Mouse (Mus musculus) forebrain, embryonic 15.5 days (tissue): ENCODE measurements around the gene H2al2c. TPM values are rescaled to one million over a fixed set of nuclear protein-coding genes. Genes with fewer than 3 reads are reported as not detected.
"Not testable (repeated sequence)": the region's sequence is repeated elsewhere in the genome, so short reads cannot be mapped to it uniquely, and the experiment has no call there.

Experiments used
- ATAC-seq: fragments of 200-750 bp; cut with Nextera tagmentation; replicated peaks from 2 replicates; pipeline ENCODE4 v1.8.0; 2017; ENCODE audit warnings: mild to moderate bottlenecking, moderate TSS enrichment, moderate library complexity
- H3K27ac ChIP-seq: fragments of 300-500 bp; sonication (generic); replicated peaks from 2 replicates; pipeline ENCODE4 v1.5.1; 2015; ENCODE audit warnings: mild to moderate bottlenecking, inconsistent platforms
- H3K27me3 ChIP-seq: fragments of 300-500 bp; sonication (generic); 2 replicates; pipeline ENCODE4 v1.6.1; 2015; ENCODE audit warnings: inconsistent platforms
- H3K36me3 ChIP-seq: fragments of 300-500 bp; sonication (generic); 2 replicates; pipeline ENCODE4 v1.6.1; 2015; ENCODE audit warnings: mild to moderate bottlenecking, inconsistent platforms
- H3K4me1 ChIP-seq: fragments of 300-500 bp; sonication (generic); 2 replicates; pipeline ENCODE4 v1.6.1; 2015; ENCODE audit warnings: inconsistent platforms
- H3K4me2 ChIP-seq: fragments of 300-500 bp; sonication (generic); replicated peaks from 2 replicates; pipeline ENCODE4 v1.6.1; 2015; ENCODE audit warnings: mild to moderate bottlenecking, inconsistent platforms
- H3K4me3 ChIP-seq: fragments of 300-500 bp; sonication (generic); 2 replicates; pipeline ENCODE4 v1.5.1; 2015; ENCODE audit warnings: mild to moderate bottlenecking, inconsistent platforms
- H3K9ac ChIP-seq: fragments of 300-500 bp; sonication (generic); replicated peaks from 2 replicates; pipeline ENCODE4 v1.6.1; 2015; ENCODE audit warnings: mild to moderate bottlenecking, inconsistent platforms
- H3K9me3 ChIP-seq: fragments of 300-500 bp; sonication (generic); 2 replicates; pipeline ENCODE4 v1.6.1; 2016; ENCODE audit warnings: inconsistent platforms
- WGBS: fragments of 180-500 bp; shearing (Covaris S2); methylation state at CpG from one replicate; pipeline ENCODE4 v1.1.7; 2015; ENCODE audit warnings: mixed read lengths; 5-methylcytosine and 5-hydroxymethylcytosine counted together
- polyA plus RNA-seq: library from polyadenylated mRNA; unstranded; fragments of >200 nt; fragmentation: Nextera tagmentation; extraction: Ambion mirVana; gene quantifications from 2 replicates; pipeline ENCODE4 v1.2.1, GENCODE M21; 2015

H2al2c gene
- not detected in 2 replicates for polyA plus RNA-seq

DNA sequence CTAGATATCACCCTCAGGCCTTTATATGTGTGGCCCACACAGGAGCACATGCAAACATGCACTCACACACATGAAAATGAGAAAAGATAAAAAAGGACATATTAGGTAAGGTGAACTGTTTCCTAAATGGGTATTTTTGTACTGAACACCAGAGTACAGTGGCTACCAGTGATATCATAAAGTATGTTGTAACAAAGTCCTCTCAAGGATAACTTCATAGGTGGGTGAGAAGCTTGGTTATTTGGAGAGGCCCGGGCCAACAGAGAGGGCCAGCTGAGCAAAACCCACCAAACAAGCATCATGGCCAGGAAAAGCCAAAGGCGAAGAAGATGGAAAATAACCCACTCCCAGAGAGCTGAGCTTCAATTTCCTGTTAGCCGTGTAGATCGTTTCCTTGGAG, at the start of gene H2al2c:
TSS of gene H2al2c (plus strand) at position 301 of the 400 bp plus-strand sequence.
- H3K27ac ChIP-seq, H3K36me3 ChIP-seq, H3K4me2 ChIP-seq, H3K9ac ChIP-seq, H3K9me3 ChIP-seq, ATAC-seq, H3K4me1 ChIP-seq, H3K4me3 ChIP-seq, H3K27me3 ChIP-seq: not testable (repeated sequence)
- no CpG with 5 or more reads among the region's 4 CpGs for WGBS

Other genes starting within 250 kb of the H2al2c start
- not detected in 2 replicates for gene Sry, start 64.6 kb downstream of the H2al2c start, polyA plus RNA-seq
- gene H2al2b, start 121.6 kb downstream of the H2al2c start, polyA plus RNA-seq = not detected in 2 replicates
- not detected in 2 replicates for gene Gm4064, start 197.1 kb downstream of the H2al2c start, polyA plus RNA-seq
- not detected in 2 replicates for gene Rbmy, start 231.6 kb downstream of the H2al2c start, polyA plus RNA-seq
- not detected in 2 replicates for gene Gm10256, start 231.6 kb downstream of the H2al2c start, polyA plus RNA-seq